Comparison of ENCODE assay signal across 11 mouse cellular contexts in the genomic region with DNA sequence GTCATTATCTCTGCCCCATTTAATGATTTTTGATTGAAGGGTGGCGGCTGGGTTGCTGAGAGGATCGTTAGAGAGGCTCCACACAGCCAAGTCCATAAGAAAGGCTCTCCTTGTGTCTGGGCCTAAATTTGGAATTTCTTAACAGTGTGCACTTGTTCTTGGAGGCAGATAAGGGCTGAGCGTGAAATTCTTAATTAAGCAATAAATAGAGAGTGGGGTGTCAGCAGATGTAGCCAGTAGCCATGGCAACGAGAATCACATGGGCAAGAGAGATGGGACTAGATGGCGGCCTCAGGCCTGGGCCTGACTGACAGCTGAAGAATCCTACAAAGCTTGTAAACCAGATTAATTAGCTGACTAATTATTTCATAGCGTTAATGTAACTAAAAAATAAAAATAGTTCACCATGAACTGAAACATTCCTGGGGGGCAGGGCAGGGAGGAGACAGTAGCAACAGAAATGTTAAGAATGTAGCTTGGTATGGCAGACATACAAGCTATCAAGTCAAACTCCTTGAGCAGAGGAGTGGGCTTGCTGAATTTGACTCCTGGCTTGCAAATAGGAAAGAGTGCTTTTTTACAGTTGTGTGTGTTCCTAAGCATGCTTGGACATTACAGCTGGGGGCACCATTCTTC.
DNase-seq lines count a peak whose midpoint lies in the region; ATAC-seq lines count a peak whose summit lies in the region.
"Had no signal": no experiment of that assay in that cellular context is flagged by ENCODE, and none has a peak within 500 bp of the region (broad histone marks: within the 10 kb centered on the region; RNA-seq: fewer than 3 reads in every experiment).

No protein-coding gene starts in this region.

- no peak overlapping the region for H3K9ac ChIP-seq in neural tube, embryonic 11.5 days (ENCODE audit: low read length)
- H3K9ac ChIP-seq in hindbrain, embryonic 11.5 days (ENCODE audit: low read depth, low read length), result no peak overlapping the region
- H3K9ac ChIP-seq: liver, embryonic 13.5 days had no signal

- H3K36me3 ChIP-seq in neural tube, embryonic 11.5 days (ENCODE audit: control insufficient read depth, insufficient read depth, low read length), result no peaks in the 10 kb centered on the region
- no peaks in the 10 kb centered on the region for H3K36me3 ChIP-seq in hindbrain, embryonic 11.5 days (ENCODE audit: control insufficient read depth, insufficient read depth, low read length)
- no peaks in the 10 kb centered on the region for H3K36me3 ChIP-seq in midbrain, embryonic 10.5 days
- H3K36me3 ChIP-seq: liver, embryonic 13.5 days had no signal

- ATAC-seq in neural tube, embryonic 11.5 days (ENCODE audit: insufficient read depth, low FRiP score, low TSS enrichment), result peak; percentile 91
- ATAC-seq in hindbrain, embryonic 11.5 days (ENCODE audit: low FRiP score), result peak; percentile 89
- ATAC-seq in megakaryocyte, adult 5-6 weeks (ENCODE audit: poor library complexity, severe bottlenecking), result no peak

- 34% methylated on average over 6 of the region's 6 CpGs for WGBS in neural tube, embryonic 11.5 days
- 25% methylated on average over 6 of the region's 6 CpGs for WGBS in hindbrain, embryonic 11.5 days
- WGBS in midbrain, embryonic 10.5 days, result 33% methylated on average over 6 of the region's 6 CpGs

- no peaks in the 10 kb centered on the region for H3K9me3 ChIP-seq in neural tube, embryonic 11.5 days (ENCODE audit: control insufficient read depth, low read length)
- H3K9me3 ChIP-seq in hindbrain, embryonic 11.5 days (ENCODE audit: control insufficient read depth, low read length), result no peaks in the 10 kb centered on the region
- no peaks in the 10 kb centered on the region for H3K9me3 ChIP-seq in midbrain, embryonic 10.5 days (replicated peaks)
- H3K9me3 ChIP-seq: liver, embryonic 13.5 days had no signal

- H3K4me3 ChIP-seq in neural tube, embryonic 11.5 days (ENCODE audit: low read depth, low read length), result no peak overlapping the region
- H3K4me3 ChIP-seq in hindbrain, embryonic 11.5 days (ENCODE audit: low read depth, low read length), result no peak overlapping the region
- no peak overlapping the region for H3K4me3 ChIP-seq in midbrain, embryonic 10.5 days
- H3K4me3 ChIP-seq: liver, embryonic 13.5 days; myocyte had no signal

- no peak overlapping the region for H3K27ac ChIP-seq in neural tube, embryonic 11.5 days (ENCODE audit: low read depth, low read length)
- H3K27ac ChIP-seq in hindbrain, embryonic 11.5 days (ENCODE audit: low read depth, low read length), result peak overlapping the region; percentile 61; the same call in 1 of the 2 replicates
- no peak overlapping the region for H3K27ac ChIP-seq in midbrain, embryonic 10.5 days (replicated peaks)
- H3K27ac ChIP-seq: liver, embryonic 13.5 days had no signal

- H3K27me3 ChIP-seq in neural tube, embryonic 11.5 days (ENCODE audit: control insufficient read depth, insufficient read depth, low read length), result peaks cover 6% of the 10 kb centered on the region; the same call in 1 of the 2 replicates
- H3K27me3 ChIP-seq in hindbrain, embryonic 11.5 days (ENCODE audit: control insufficient read depth, insufficient read depth, low read length), result peaks cover 15% of the 10 kb centered on the region; the same call in 1 of the 2 replicates
- H3K27me3 ChIP-seq in midbrain, embryonic 10.5 days (ENCODE audit: low read depth, poor library complexity, severe bottlenecking), result peaks cover 87% of the 10 kb centered on the region
- H3K27me3 ChIP-seq: liver, embryonic 13.5 days had no signal

- DNase-seq in neural tube, embryonic 11.5 days (ENCODE audit: low spot score), result peak; percentile 76
- DNase-seq in neural tube, embryonic 10.5 days (ENCODE audit: extremely low spot score, low spot score), result no peak
- DNase-seq in hindbrain, embryonic 11.5 days (ENCODE audit: low spot score), result peak; percentile 78
- peak; percentile 64 for DNase-seq in midbrain, embryonic 10.5 days (ENCODE audit: low spot score)
- DNase-seq in urinary bladder, postnatal 25 days (ENCODE audit: low spot score), result no peak
- DNase-seq in heart, postnatal 4 days, result no peak
- DNase-seq in gastrocnemius, adult 8-10 months (ENCODE audit: low spot score in 2 of 2), result no peak
- DNase-seq: heart, adult 11 months; liver, embryonic 13.5 days had no signal

- H3K4me1 ChIP-seq in neural tube, embryonic 11.5 days (ENCODE audit: control insufficient read depth, insufficient read depth, low read length), result peaks cover 3% of the 10 kb centered on the region; the same call in 1 of the 2 replicates
- 0 out of 2 replicates have a peak, but pooled peaks cover 2% of the 10 kb centered on the region for H3K4me1 ChIP-seq in hindbrain, embryonic 11.5 days (replicated peaks; ENCODE audit: control insufficient read depth, insufficient read depth, low read length)
- peaks cover 23% of the 10 kb centered on the region for H3K4me1 ChIP-seq in midbrain, embryonic 10.5 days
- H3K4me1 ChIP-seq: liver, embryonic 13.5 days had no signal

- no peak overlapping the region for H3K4me2 ChIP-seq in neural tube, embryonic 11.5 days (ENCODE audit: low read depth)
- H3K4me2 ChIP-seq in hindbrain, embryonic 11.5 days (replicated peaks; ENCODE audit: low read depth, low read length), result no peak overlapping the region
- H3K4me2 ChIP-seq: liver, embryonic 13.5 days had no signal

Comparison
In these comparisons a context has a peak if more than half of its experiments do, and no peak if none do; other contexts are left out.
1. DNase-seq: peak in neural tube, embryonic 11.5 days (single experiment), hindbrain, embryonic 11.5 days (single experiment) and midbrain, embryonic 10.5 days (single experiment); none in neural tube, embryonic 10.5 days (single experiment), urinary bladder, postnatal 25 days (single experiment), heart, postnatal 4 days (single experiment) and gastrocnemius, adult 8-10 months (0 of 2).